Mouse (Mus musculus): Measurements from ENCODE around the gene Ccdc114.
"Not testable (repeated sequence)": the region's sequence is repeated elsewhere in the genome, so short reads cannot be mapped to it uniquely, and the experiment has no call there.

Gene Ccdc114

DNA sequence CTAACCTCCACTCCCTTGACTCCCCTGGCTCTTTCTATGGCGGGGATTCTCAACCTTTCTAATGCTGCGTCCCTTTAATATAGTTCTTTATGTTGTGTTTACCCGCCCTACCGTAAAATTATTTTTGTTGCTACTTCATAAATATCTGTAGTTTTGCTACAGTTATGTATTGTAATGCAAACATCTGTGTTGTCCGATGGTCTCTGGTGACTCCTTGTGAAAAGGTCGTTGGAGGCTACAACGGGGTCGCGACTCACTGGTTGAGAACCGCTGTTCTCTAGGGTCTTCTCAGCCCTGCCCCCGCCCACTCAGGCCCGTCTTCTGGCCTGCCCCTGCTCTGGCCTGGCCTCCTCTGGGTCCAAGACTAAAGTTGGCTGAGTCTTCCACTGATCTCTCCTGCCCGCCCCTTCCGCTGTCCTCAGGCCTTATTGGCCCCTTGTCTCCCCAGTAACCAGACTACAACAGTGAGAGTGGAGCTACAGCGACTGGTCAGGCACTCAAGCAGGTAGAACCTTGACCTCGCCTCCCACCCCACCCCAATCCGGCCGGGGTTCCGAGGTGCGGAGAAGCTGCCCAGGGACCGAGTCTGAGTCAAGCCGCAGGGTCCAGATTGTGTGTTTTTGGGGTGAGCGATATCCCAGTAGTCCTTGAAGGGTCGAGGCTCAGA lies at the start of gene Ccdc114:
Gene Ccdc114 (plus strand): TSS at position 311 of the 667 bp plus-strand sequence.
- peak in 1 of 2 experiments; percentile 31 for DNase-seq (ENCODE audit: low spot score in 2 of 2)

DNA sequence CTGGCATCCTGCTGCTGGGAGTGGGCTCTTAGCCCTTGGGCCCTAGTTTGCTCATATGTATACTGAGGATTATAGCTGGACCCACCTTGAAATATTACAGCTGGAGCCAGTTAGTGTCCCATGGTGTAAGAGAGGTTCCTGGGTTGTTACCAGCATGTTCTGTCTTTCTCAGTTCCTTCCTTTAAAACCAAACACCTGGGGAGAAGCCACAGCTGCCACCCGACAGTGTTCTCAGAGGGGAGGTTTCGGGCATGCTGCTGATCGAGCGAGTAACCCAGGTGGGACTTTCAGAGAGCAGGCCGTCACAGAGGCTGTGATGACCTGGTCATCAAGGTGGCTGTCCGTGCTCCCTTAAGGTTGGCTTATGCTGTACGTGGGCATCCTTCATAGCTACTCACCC lies 47.0 kb upstream of the Ccdc114 start:
- no peak for DNase-seq (ENCODE audit: low spot score in 2 of 2)

DNA sequence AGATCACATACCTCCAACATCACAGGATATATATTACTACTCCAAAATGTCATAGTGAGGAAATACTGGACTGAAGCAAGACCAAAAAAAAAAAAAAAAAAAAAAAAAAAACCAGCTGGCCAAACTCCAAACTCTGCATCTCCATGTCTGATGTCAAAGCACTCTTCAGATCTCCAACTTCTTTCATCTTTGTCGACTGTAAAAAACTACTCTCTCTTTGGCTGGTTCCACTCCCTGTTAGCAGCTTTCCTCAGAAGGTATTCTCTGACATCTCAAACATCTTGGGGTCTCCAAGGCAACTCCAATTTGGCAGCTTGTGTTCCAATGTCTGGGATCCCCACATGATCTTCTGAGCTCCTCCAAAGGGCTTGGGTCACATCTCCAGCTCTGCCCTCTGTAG lies 45.6 kb upstream of the Ccdc114 start, which contains the start of gene Grin2d:
Gene Grin2d (minus strand): TSS at position 101 of the 400 bp plus-strand sequence.
- not testable (repeated sequence) for DNase-seq (ENCODE audit: low spot score in 2 of 2)

DNA sequence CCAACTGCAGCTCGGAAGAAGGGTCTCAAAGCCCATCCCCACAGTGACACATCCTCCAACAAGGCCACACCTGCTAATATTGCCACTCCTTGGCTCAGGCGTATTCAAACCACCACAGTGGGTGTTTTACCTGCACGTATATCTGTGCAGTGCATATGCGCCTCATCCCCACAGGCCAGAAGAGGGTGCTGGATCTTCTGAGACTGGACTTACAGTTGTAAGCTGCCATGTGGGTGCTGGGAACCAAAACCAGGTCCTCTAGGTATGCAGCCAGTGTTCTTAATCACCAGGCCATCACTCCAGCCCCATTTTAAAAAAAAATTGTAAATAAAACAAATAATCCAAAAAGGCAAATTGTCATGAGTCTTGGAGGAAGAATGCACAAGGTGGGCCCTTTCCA lies 43.3 kb upstream of the Ccdc114 start:
- DNase-seq (ENCODE audit: low spot score in 2 of 2) = no peak

DNA sequence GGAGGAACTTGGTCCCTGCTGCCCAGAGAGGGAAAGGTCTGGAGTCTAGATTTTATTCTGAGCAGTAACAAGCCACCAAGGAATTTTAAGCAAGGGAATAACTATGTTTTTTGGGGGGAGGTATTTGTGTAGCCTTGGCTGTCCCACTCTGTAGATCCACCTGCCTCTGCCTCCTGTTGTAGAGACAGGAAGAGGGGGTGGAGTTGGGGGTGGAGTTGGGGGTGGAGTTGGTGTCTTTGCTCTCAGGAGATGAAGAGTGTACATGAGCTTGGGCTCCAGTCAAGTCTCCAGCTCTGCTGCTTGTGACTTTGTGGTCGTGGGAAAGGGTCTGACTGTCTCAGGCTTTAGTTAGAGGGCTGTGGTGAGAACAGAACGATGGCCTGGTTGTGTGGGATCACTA lies 42.9 kb upstream of the Ccdc114 start:
- DNase-seq (ENCODE audit: low spot score in 2 of 2) = no peak

DNA sequence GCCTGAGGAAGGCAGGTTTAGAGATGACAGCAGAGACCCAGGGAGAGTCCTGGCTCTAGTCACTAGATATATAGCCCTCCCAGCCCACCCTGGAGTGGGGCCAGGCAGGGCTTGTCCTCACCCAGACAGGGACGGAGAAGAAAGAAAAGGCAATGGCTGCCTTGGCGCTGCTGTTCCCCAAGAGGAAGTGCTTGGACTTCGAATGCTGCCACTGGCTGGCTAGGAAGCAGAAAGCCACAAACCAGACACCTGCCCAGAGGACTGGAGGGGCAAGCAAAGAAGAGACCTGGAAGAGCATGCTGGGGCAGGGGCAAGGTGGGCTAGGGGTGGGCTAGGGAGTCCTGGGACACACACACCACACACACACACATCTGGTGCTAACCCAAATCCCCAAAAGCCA lies 36.6 kb upstream of the Ccdc114 start:
- no peak for DNase-seq (ENCODE audit: low spot score in 2 of 2)

DNA sequence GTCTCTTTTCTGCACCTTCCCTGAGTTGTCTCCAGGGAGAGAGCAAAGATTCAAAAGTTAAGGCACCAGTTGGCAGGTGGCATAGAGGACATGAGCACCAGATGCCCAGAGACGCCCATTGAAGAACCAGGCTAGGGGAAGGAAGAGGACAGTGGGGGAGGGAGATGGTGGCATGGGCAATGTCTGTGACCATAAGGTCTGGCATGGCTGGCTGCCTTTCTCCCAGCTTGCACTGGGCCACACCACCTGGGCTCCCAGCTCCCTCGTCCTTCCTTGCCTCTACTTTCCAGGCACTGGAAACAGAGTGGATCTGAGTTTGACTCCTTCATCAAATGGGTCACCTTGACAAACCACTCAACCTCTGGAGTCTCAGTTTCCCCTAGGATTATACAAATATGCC lies 31.2 kb upstream of the Ccdc114 start:
- no peak for DNase-seq (ENCODE audit: low spot score in 2 of 2)

DNA sequence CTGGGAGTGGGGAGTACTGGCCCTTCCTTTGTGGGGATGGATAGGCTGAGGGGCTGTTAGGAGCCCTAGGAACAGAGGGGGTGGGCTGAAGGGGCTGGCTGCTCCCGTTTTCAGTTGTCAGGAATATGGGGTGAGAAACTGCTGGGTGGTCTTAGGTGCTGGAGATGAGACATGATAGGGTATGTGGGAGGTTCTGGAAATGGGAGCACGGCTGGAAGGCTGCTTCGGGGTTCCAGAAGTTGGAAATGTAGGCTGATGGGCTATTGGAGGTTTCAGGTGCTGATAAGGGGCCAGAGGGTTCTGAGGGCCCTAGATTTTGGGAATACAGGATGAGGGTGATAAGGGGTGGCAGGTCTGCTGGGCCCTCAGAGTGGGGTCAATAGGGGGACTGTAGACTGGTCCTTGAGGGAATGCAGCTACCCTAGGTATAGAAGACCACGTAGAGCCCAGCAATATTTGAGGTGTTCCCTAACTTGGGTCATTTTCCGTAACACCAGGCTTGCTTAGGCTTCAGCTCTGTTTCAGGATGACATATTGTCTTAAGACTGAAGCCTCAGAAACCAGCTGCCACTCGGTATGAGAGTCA lies 27.8 kb upstream of the Ccdc114 start:
- DNase-seq (ENCODE audit: low spot score in 2 of 2) = no peak

DNA sequence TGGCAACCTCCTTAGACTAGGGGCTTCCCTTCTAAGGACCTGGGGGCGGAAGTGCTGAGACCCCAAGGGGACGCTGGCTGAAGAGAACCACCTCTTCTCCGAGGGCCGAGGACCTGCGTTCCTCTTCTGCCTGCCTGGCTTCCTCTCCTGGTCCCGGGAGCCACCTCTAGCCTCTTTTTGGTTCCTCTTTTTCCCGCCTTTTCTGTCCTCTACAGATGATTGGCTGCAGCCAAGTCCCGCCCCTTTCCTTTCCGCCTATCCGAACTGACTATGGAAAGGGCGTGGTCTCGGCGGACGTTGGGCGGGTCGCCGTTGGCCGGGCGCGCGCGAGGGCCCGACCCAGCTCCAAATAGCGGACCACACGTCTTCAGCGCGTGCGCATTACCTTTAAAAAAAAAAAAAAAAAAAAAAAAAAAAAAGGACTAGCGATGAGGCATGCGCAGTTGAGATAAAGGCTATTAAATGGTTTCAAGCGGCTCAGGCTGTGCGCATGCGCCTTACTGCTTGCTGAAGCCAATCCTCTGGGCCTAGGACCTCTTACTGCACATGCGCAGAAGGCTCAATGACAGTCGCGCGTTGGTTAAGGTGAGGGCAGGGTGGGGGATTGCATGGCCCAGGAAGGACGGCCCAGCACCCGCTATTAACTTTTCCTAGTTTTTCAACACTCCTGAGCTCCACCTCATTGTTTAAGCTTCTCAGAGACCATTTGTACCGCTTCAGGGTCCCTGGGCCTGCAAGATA lies 27.2 kb upstream of the Ccdc114 start, which contains the start of the genes Syngr4 and Tmem143:
Gene Syngr4 (minus strand): TSS at position 198 of the 741 bp plus-strand sequence.
Gene Tmem143 (plus strand): TSS at position 425 of the 741 bp plus-strand sequence.
- peak; percentile 96 to 97 for DNase-seq (ENCODE audit: low spot score in 2 of 2)

DNA sequence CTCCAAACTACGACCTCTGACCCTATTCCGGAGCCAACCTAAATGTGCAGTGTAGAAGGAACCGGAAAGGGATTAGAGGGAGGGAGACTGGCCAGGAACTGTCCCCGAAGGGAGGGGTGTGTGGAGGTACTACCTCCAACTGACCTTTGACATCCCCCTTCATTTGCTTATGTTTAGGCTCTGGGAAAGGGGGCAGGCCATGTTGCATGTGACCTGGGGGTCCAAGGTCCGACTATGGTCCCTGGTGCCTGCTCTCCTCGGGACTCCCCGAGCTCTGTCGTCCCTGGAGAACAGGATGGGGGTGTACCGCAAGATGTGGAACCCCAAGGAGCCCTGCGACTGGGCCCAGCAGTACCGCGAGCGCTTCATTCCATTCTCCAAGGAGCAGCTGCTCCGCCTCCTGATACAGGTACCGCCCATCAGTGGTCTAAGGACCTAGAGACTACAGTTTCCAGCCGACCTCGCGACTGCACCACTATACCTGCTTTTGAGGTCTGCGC lies 26.6 kb upstream of the Ccdc114 start:
- peak; percentile 56 to 70 for DNase-seq (ENCODE audit: low spot score in 2 of 2)

DNA sequence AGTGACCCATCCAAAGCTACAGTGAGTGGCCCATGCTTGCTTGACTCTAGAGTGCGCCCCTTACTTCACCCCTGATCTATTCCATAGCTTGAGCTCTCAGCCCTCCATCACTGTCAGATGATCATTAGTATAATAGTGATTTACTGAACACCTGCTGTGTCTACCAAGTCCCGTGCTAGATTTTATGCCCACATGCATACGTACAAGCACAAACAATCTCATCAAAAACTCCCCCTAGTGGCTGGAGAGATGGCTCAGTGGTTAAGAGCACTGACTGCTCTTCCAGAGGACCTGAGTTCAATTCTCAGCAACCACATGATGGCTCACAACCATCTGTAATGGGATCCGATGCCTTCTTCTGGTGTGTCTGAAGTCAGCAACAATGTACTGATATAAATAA lies 25.7 kb upstream of the Ccdc114 start:
- DNase-seq (ENCODE audit: low spot score in 2 of 2) = not testable (repeated sequence)

DNA sequence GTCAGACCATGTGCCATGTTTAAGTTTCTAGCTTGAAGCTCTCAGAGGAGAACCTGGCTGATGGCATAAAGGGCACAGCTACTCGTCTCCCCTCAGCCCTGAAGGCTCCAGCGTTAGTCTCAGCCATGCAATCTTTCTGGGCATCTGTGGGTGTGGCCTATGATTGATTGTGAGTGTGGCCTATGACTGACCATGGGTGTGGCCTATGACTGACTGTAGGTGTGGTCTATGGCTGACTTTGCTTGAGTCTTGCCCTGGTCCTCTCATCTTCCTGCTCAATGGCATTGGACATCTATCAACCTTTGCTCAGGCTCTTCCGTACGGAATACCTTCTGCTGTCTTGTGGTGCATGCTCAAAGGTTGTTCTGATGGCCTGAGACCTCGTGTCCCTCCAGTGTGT lies 22.3 kb upstream of the Ccdc114 start:
- no peak for DNase-seq (ENCODE audit: low spot score in 2 of 2)

DNA sequence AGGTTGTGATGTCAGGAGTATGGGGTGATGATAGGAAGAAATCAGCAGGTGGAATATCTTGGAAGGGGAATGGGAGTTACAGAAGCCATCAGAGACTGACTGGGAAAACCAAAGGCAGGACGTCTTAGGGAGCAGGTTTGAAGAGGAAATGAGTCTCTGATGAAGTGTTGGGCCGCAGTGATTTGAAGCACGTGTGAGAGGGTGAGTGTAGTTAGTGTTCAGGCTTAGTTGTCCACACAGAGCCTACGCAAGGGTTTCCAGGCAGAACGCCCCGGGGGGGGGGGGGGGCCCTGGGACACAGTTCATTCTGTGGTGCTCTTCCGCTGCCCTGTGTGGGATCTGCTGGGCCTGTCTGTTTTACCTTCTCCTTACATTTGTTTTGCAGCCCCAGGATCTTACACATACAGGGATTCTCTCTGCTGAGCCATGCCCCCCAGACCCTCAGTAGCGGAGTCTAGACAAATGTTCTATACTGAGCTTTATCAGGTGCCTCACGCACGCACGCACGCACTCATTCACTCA lies 21.3 kb upstream of the Ccdc114 start:
- no peak for DNase-seq (ENCODE audit: low spot score in 2 of 2)

DNA sequence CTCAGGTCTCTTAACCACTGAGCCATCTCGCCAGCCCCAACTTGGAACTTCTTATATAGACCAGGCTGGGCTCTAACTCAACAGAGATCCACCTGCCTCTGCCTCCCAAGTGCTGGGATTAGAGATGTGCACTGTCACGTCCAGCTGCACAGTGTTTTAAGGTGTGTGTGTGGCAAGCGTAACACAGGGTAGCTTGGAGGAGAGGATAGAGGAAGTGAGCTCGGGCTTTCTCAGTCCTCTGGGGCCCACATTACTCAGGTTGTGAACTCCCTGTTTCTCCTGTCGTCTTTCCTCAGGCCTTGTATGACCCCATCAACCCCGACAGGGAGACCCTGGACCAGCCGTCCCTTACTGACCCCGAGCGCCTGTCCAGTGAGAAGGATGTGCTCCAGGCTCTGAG lies 17.2 kb upstream of the Ccdc114 start:
- DNase-seq (ENCODE audit: low spot score in 2 of 2) = no peak

DNA sequence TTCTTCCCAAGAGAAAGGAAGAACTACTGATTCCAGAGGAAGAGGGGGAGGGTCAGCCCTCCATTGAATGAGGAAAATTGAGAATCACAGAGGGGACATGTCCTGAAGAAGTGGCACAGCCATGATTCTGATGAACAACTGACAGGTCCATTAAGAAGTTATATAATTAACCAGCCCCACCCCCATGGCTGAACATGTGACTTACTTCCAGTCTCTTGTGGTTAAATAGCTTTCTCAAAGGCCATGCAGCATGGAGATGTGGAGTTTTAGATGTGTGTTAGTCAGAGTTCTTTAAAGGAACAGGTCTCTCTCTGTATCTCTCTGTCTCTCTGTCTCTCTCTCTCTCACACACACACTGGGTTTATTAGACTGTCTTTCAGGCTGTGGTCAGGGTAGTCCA lies 15.5 kb upstream of the Ccdc114 start:
- DNase-seq (ENCODE audit: low spot score in 2 of 2) = no peak

DNA sequence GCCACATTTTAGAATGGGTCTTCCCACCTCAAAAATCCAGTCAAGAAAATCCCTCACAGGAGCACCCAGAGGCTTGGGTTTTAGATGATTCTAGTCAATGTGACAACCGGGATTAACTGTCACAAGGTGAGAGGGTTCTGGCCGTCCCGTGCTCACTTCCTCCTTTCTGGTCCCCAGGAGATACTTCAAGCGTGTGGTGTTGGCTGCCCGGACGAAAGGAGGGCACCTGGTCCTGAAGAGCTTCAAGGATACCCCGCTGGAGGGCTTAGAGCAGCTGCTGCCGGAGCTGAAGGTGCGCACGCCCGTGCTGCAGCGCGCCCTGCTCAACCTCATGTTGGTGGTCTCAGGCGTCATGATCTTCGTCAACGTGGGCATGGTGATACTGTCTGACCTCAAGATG lies 14.7 kb upstream of the Ccdc114 start:
- DNase-seq (ENCODE audit: low spot score in 2 of 2) = no peak

DNA sequence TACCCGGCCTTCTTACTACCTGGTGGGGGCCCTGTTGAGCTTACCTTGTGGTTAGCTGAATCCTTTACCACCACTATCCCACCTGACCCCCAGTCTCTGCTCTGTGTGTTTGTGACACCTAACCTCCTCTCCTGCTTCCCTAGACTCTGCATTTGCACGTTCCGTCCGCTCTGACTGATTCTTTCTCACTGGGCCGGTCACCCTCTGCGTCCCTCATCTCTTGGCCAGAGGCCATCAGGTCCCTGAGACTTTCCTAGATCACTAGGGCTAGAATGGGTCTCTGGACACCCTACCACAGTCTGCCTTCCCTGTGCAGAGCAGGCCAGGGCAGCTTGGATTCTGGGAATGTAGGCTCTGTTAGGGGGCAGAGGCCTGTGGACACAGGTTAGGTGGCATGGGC lies 9.8 kb upstream of the Ccdc114 start:
- DNase-seq (ENCODE audit: low spot score in 2 of 2) = no peak

DNA sequence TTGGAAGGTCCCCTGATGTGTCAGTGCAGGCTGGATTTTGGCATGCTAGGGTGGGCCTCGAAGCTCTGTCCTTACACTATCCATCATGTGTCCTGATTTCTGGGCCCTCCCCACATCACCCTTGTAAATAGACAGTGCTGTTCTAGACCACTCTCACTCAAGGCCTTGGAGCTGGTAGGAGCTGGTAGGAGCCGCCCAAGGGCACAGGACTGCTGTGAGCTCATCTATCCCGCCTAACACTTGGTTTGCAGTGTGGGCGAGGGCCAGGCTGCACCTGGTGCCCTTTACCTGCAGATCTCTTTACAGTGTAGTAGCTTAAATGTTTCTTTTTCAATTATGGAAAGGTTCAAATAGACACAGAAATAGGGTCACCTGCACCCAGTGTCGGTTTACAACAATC lies 8.9 kb upstream of the Ccdc114 start:
- DNase-seq (ENCODE audit: low spot score in 2 of 2) = no peak

DNA sequence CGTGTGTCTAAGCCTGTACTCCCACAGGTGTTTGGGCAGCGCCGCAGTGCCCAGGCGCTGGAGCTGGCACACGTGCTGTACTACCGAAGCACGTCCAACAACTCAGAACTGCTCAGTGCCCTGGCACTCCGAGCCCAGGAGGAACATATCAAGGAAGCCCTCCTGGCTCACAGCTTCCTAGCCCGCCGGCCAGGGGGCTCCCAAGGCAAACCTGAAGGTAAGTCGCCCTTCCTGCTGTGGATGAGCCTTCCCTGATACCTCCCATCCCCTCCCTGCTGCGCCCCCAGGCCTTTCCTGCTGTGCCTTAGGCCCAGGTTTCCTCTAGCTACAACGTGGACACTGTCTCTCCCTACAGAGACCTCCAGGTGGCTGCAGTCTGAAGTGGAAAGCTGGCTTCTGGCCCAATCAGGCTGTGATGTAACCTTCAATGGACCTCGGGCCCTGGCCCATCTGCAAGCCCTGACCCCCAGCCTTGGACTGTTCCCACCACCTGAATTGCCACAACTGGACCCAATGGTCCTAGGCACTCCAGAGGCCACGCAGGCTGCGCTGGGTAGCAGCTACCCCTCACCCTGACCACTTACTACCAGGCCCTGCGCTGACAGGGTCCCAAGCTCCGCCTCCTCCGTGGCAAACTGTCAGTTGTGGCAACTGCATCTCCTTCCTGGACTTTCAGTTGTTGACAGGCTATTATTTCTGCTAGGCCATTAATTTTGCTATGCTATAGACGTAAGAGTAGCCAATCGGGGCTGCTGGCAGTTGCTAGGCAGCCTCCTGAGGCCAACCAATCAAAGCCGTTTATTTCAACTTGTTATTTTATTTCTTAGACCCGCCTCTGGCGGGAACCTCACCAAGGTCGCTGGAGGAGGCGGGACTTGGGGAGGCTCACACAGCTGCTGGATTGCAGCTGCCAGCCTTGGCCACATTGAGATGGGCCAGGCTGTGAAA lies 7.5 kb upstream of the Ccdc114 start:
- DNase-seq (ENCODE audit: low spot score in 2 of 2) = peak; percentile 66 to 72

DNA sequence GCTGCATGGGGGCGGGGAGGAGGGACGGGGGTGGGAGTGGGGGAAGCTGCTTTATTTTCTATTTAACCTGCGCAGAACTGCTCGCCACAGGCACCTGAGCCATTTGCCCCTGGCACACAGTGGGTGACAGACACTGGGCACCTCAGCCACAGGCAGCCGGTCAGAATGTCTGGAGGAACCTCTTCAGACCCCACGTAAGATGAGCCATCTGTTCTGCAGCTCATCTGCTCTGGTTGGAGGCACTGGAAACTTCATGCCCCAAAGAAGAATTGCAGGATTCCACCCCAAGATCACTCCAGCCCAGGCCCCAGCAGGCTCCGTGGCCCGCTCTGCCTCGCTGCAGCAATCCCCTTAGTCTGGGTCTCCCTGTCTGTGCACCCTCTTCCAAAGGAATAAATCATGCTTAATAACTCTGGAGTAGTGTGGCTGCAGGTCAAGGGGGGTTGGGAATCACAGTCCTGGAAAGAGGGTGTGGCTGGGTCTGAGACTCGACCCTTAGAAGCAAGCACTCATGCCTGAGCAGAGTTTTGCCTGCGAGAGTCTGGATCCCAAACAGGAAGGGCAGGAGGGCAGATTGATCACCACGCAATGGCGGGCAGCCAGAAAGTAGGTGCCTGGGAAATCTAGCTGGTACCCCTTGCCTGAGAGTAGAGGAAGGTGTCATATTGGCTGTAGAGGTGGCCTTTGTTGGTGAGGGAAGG lies 6.7 kb upstream of the Ccdc114 start:
- no peak for DNase-seq (ENCODE audit: low spot score in 2 of 2)

DNA sequence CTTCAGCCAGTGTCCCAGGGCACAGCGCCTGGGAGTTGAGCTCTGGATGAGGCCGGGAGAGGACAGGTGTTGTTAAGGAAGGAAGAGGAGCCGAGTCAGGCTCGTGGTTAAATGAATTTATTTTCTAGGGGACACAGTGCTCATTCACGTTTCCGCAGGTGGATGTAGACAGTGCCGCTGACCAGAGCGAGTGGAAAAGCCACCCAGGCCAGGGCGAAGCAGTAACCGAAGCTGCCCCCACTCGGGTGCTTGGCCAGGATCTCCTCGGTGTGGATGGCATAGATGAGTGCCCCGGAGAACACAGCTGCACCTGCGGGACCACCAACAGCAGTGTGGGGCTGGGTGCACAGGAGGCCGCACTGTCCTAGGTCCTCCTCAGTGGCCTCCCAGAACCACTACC lies 5.9 kb upstream of the Ccdc114 start:
- no peak for DNase-seq (ENCODE audit: low spot score in 2 of 2)
